Mouse (Mus musculus): ENCODE measurements around the gene Fam222b.

Fam222b gene

GRCm38 (mm10) chr11:78163681-78164603 is 69.5 kb downstream of the Fam222b start:
- no peak for DNase-seq (ENCODE audit: low read depth in 1 of 2, low spot score in 2 of 2)

DNA sequence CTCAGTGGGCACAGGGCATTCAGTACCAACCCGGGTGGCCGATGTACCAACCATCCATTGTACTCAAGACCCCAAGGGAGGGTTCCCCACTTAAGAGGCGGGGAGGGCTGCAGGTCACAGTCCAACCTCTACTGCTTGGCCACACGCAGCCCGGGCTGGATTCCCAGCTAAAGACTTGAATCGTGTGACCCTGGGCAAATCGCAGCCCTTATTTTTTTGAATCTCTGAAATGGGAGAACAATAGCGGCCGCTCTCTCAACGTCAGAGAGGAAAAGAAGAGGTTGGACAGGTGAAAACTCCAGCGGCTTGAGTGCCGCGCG is 70.1 kb downstream of the Fam222b start:
- DNase-seq (ENCODE audit: low read depth in 1 of 2, low spot score in 2 of 2): no peak

GRCm38 (mm10) chr11:78164924-78165760 is 70.7 kb downstream of the Fam222b start, which contains the start of gene Traf4:
Traf4 (minus strand) TSS chr11:78165589.
- no peak for DNase-seq (ENCODE audit: low read depth in 1 of 2, low spot score in 2 of 2)

DNA sequence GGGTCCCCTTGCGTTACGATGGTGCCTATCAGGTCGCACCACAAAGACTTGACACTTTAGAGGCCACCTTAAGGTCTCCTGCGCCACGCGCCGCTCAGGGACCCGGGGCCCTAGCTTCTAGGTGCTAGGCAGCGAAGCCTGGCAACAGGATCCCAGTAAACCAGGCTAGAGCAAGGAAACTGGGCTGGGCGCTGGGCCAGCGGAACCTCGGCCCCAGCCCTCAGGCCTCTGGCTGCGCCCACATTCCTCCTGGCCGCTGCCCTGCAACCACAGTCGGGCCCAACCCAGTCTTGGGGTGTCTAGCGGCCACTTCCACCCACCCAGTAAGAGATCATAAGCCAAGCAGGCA is 71.3 kb downstream of the Fam222b start:
- DNase-seq (ENCODE audit: low read depth in 1 of 2, low spot score in 2 of 2): no peak

- no peak for DNase-seq (ENCODE audit: low read depth in 1 of 2, low spot score in 2 of 2)
These were observed 71.7 kb downstream of the Fam222b start for GRCm38 (mm10) chr11:78166161-78166560.

GRCm38 (mm10) chr11:78166640-78167039 is 72.2 kb downstream of the Fam222b start:
- DNase-seq (ENCODE audit: low read depth in 1 of 2, low spot score in 2 of 2): no peak

DNA sequence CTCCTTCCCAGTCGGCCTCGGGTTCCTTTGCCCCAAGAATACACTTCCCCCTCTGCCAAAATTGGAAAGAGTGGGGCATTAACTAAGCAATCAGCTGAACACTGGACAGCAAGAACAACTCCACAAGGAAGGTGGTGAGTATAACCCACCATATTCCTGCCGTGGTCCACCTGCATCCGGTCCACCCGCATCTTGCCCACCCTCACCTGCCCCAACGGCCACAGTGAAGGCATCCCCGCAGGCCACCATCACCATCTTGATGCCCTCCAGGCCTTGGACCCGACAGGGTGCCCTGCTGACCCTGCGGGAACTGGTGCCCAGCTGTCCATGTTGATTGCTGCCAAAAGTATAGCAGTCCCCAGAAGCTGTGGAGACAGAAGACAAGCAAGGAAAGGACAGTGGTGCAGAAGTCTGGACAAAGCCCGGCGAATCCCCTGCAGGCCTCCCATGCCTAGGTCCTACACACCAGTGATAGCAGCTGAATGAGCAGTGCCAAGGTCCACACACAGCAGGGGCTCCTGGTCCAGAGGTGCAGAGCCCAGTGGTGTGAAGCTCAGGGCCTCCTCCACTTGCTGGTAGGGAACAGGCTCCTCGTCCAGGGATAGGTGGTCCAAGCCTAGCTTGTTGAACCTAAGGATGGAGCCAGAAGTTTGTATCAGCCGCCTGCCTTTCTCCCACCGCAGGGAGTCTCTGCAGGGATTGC is 72.9 kb downstream of the Fam222b start:
- DNase-seq (ENCODE audit: low read depth in 1 of 2, low spot score in 2 of 2): no peak

- DNase-seq (ENCODE audit: low read depth in 1 of 2, low spot score in 2 of 2): no peak
These were observed 74.3 kb downstream of the Fam222b start for GRCm38 (mm10) chr11:78168541-78169468.

DNA sequence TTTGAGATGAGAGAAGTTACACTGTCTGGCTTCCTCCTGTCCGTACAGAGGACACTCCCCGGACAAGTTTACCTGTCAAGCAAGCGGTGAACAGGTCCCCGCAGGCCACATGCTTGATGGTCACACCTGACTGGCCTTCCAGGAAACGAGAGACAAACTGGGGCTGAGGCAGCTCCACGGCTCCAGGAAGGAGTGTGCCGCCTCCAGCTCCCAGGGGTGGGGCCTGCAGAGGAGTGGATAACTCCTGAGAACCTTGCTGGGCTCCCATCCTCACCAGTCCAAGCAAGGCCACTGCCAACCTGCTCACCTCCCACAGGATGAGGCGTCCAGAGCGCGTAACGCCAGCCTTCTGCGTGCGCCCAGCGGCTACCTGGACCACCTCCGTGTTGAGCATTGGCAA is 75.8 kb downstream of the Fam222b start:
- DNase-seq (ENCODE audit: low read depth in 1 of 2, low spot score in 2 of 2): no peak

- no peak for DNase-seq (ENCODE audit: low read depth in 1 of 2, low spot score in 2 of 2)
These were observed 76.9 kb downstream of the Fam222b start for GRCm38 (mm10) chr11:78171328-78171727.

DNA sequence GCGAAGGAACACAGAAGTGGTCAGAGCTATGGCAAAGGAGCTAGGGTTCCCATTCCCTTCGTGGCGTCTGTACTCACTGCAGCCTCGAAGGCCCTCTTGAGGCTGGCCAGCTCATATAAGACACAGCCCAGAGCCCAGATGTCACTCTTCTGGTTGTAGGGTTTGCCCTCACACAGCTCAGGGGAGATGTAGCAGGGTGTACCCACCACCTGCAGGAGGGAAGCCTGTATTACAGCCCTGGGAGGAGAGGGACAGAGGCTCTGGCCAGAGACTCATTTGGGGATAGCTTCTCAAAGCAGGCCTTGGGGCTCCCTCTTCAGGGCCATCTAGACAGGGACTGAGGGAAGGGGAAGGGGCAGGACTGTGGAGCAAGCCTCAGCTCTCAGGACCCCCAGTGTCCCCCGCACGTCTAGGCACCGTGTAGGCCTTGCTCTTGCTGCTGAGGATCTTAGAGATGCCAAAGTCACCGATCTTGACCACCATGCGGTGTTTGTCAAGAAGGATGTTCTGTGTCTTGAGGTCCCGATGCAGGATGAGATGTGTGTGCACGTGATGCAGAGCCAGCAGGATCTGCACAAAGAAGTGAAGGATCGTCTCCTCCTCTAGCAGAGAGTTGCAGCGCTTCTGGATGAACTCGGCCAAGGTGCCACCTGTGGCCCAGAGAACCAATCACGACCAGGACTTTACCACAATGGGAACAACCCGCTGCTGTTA is 77.7 kb downstream of the Fam222b start:
- DNase-seq (ENCODE audit: low read depth in 1 of 2, low spot score in 2 of 2): no peak

DNA sequence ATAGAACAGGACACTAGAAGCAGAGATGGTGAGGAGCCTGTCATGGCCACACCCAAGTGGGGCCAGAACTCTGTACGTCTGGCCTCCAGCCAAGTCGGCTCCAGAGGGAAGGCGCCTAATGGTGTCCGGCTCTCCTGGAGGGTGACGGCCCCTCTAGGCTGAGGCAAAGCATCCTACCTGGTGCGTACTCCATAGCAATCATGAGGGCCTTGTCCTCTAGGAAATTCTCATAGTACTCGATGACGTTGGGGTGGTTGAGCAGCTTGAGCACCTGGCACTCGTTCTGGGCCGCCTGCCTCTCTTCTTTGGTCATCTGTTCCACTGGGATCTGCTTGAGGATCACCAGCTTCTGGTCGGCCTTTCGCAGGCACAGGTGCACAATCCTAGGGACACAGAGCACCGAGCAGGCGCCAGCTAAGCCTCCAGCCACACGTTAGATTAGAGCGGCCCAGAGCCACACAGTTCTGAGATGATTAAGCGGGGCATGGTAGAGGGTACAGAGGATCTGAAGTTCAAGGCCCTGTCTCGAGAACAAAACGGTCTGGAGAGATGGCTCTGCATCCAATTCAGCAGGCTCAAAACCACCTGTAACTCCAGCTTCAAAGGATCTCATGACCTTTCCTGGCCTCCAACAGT is 78.4 kb downstream of the Fam222b start:
- DNase-seq (ENCODE audit: low read depth in 1 of 2, low spot score in 2 of 2): no peak

DNA sequence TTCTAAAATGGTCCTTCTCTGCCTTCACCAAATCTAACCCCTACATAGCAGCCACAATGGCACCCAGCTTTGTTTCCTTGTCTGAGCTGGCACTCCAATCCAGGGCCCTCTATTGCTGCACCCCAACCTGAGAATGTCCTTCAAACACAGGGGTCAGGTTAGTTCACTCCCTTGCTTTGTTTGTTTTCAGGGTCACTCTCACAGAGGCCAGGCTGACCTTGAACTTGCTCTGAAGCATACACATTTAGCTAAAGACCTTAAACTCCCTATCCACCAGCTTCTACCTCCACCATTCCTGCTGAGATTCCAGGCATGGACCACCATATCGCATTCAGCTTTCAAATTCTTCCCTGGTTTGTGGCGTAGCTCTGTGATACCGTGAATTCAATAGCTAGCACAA is 80.0 kb downstream of the Fam222b start:
- DNase-seq (ENCODE audit: low read depth in 1 of 2, low spot score in 2 of 2): no peak

DNA sequence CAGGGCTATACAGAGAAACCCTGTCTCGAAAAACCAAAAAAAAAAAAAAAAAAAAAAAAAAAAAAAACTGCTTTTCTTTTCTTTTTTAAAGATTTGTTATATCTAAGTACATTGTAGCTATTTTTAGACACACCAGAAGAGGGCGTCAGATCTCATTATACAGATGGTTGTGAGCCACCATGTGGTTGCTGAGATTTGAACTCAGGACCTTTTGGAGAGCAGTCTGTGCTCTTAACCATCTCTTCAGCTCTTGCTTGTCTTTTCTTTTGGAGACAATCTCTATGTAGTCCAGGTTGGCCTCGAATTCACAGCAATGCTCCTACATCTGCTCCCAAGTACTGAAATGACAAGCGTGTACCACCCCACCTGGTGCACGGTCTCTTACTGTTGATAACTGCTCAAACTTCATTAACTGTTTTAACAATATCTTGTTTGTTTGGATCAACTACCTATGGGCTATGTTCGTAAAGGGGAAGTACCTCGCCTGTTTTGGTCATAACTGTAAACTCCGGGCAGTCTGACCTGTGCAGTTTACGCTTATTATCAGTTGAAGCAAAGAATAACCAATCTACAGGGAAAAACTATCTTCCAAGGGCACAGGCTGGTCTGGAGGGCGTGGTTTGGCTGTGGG is 81.4 kb downstream of the Fam222b start:
- no peak for DNase-seq (ENCODE audit: low read depth in 1 of 2, low spot score in 2 of 2)

GRCm38 (mm10) chr11:78176402-78176862 is 82.0 kb downstream of the Fam222b start, which contains the start of the genes Nek8 and Tlcd1:
Nek8 (minus strand) TSS chr11:78176675.
Tlcd1 (plus strand) TSS chr11:78176711.
- DNase-seq (ENCODE audit: low read depth in 1 of 2, low spot score in 2 of 2): peak; percentile 73 to 83

GRCm38 (mm10) chr11:78176905-78177331 is 82.5 kb downstream of the Fam222b start:
- DNase-seq (ENCODE audit: low read depth in 1 of 2, low spot score in 2 of 2): no peak

GRCm38 (mm10) chr11:78177437-78177836 is 83.0 kb downstream of the Fam222b start:
- no peak for DNase-seq (ENCODE audit: low read depth in 1 of 2, low spot score in 2 of 2)
